Mouse (Mus musculus) frontal cortex, adult (tissue): ENCODE measurements at regions not wholly inside any gene's neighbourhood (a gene's known extent, or its start where the extent isn't known, plus 50 kb on each side); places are given as distances from the start of the nearest gene placed in this dataset.
"Not testable (repeated sequence)": the region's sequence is repeated elsewhere in the genome, so short reads cannot be mapped to it uniquely, and the experiment has no call there.

Source experiments
- ATAC-seq: cut with Nextera tagmentation; 2 replicates; pipeline ENCODE4 v1.9.2; 2017; ENCODE audit warnings: mild to moderate bottlenecking, moderate library complexity, mixed read lengths; ENCODE audit not compliant: low TSS enrichment

GRCm38 (mm10) chr2:75781781-75782211, 50.2 kb upstream of the Agps start:
- no peak for ATAC-seq

DNA sequence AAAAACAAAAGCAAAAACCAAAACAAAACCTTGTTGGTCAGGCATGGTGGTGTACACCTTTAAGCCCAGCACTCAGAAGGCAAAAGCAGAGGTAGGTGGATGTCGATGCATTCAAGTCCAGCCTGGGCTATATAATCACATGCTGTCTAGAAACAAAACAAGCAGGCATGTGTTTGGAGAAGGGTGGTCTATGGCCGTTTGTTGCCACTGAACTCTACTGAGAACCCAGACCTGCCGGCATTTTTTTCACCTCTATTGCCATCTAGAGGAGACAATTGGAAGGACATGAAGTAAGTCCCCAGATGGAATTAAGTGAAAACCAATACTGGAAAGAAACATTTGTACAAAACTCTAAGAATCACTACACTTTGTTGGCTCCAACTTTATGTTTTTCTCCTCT, 50.9 kb upstream of the Agps start:
- peak; percentile 90 for ATAC-seq

- ATAC-seq, result not testable (repeated sequence)
Observed at GRCm38 (mm10) chr2:75778628-75779027, 53.3 kb upstream of the Agps start.

DNA sequence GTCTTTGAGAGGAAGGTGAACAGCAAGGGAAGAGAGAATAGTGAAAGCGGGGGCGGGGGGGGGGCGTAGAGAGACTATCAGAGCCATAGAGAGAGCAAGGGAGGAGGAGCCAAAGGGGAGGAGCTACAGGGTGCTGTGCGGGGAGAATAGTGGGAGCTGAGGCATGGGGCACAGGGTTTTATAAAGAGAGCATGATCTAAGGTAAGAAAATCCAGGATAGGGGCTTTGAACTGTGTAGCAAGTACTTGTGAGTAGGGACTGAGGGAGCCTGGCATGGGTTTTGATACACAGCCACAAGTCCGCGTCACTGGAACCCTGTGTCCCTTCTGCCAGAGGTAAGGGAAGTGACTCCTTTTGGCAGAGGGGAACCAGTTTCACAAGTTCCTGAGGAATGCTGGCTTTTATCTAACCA, 54.9 kb upstream of the Agps start:
- no peak for ATAC-seq

- no peak for ATAC-seq
Observed at GRCm38 (mm10) chr2:75776533-75776932, 55.4 kb upstream of the Agps start.

GRCm38 (mm10) chr2:75775217-75775616, 56.8 kb upstream of the Agps start:
- no peak for ATAC-seq

DNA sequence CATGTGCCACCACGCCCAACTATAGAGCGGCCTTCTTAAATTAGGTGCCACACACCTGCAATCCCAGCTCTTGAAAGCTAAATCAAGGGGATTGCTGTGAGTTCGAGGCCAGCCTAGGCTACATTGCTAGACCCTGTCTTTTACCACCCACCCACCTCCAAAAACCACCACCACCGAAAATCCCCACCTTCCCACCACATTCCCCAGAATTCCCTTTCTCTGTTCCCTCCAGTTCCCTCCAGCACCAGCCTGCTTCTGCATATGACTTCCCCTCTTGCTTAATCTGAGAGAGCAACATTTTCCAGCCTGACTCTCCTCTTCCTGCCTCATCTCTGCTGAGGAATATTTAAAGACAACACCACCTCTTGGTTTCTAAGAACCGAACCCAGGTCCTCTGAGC, 58.5 kb upstream of the Agps start:
- ATAC-seq, result no peak

DNA sequence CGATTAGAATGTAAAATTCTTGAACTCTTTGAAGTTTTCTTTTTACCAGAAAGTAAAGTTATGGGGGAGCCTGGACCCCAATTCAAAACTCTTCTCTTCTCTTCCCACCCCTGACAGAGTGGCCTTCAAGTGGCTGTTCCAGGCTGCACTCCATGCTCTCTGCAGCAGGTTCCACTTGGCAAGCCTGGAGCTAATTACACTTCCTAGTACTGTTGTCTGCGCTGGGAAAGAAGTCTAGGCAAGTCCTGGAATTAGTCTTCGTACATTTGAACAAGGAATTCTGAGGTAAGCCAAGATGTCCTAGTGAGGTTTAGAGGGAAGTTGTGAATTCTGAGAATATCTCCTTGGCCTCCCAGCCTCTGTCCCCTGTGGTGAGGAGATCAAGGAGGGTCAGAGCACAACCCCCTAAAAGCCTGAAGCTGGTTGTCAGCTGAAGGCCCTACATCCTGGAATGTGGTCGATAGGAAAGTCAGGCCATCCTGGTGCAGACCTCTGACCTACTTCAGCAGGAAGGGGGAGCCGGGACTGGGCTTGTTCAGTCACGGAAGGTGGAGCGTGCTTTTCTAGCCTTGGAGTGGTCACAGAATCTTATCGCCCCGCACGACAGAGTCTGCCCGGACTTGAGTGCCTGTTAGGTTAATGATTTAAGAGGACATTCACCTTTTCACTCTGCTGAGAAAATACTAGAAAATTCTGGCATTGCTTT, 59.6 kb upstream of the Agps start:
- ATAC-seq, result no peak

DNA sequence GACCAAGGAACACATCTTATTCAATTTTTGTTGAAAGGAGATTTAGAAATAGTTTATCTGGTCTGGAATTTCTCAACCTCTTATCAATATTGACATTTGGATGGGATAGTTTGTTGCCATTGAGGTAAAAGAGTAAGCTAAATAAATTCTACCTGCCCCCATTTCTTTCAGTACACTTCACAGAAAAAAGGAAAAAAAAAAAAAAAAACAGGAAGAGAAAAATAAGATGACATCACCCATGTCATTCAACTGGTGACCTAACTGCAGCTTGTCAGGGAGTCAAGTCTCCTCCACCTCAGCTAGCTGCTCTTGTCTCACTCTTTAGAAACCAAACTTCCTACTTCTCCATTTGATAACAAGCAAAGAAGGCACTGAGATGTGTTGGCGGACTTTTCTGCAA, 61.3 kb upstream of the Agps start:
- ATAC-seq, result no peak

DNA sequence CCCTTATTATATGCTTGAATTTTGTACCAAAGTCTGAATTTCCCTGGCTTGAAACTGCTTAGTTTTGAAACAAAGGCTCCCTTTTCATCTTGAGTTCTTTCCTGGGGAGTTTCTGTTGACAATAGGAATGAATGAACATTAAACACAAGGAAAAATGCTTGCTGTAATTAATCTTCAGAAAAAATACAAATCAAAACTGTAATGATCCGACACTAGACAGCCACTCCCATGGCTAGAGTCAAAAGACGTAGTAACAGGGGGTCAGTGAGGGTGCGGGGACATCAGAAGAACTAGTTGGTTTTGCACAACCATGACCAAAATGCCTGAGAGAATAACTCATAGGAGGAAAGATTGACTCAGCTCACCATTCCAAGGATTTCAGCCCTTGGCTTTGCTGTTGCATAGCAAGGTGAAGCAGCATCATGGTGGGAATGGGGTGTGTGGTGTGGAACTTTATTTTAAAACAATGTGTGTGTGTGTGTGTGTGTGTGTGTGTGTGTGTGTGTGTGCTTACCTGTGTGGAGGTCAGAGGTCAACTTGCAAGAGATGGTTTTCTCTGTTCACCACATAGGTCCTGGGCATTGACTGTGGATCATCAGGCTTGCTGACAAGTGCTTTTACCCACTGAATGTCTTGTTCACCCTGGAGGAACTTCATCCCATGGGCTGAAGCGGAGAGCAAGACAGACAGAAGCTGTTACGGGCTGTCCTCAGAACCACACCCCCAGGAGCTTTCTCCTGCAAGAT, 63.2 kb upstream of the Agps start:
- ATAC-seq, result no peak

DNA sequence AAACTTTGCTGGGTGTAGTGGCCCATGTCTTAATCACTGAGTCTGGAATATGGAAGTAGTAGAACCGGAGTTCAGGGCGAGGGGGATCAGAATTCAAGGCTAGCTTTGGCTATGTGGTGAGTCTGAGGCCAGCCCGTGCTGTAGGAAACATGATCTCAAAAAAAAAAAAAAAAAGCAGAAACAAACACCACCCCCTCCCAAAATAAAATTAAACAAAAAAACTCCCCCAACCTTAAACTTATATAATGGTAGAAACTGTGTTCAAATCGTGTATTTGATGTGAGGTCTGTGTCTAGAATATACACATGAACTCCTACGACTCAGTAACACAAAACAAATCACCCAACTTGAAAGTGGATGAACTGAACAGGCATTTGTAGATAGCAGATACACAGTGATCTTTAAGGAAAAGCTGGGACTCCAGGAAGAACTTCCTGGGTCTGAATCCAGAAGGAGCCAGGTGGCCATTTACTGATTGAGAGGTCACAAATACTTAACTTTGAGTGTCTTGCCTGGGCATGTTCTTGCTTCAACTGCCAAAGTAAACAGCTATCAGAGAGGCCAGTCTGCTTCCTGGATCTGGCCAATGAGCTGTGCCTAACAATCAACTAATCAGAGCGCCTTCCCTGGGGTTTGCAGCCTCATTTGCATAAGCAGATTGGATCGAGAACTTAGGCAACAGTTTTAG, 63.6 kb upstream of the Nfe2l2 start:
- no peak for ATAC-seq

DNA sequence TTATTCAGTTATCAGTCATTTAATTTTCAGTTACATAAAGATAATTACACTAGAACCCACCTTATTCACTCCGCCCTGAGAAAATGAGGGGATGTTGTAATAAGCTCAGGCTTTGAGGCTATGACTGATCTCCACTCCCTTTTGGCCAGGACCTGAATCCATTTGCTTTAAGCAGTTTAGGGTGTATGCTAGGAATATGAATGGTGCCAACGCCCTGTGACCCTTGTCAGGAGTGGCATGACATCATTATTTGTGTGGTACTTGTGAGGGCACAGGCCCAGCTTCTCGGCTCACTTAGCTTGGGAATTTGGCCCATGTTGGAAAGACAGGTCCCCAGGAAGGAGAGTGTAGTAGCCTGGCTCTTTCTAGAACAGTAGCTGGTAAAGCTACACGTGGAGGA, 61.0 kb upstream of the Nfe2l2 start:
- no peak for ATAC-seq

- no peak for ATAC-seq
Observed at GRCm38 (mm10) chr2:75763252-75763651, 58.8 kb upstream of the Nfe2l2 start.

DNA sequence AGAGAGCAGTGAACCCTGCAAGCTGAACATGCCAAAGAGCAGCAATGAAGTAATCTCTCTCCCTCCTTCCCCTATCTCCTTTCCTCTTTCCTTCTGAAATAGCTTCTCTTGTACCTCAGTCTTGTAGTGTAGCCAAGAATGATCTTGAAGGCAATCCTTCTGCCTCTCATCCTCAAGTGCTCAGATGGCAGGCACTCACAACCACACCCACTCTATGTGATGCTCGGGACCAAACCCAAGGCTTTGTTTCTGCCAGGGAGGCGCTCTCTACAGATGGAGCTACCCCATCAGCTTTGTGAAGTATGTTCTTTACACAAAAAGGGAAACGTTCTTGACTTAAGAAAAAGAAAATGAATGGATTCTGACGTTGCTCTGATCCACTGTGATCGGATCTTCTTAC, 57.6 kb upstream of the Nfe2l2 start:
- peak; percentile 96 for ATAC-seq

DNA sequence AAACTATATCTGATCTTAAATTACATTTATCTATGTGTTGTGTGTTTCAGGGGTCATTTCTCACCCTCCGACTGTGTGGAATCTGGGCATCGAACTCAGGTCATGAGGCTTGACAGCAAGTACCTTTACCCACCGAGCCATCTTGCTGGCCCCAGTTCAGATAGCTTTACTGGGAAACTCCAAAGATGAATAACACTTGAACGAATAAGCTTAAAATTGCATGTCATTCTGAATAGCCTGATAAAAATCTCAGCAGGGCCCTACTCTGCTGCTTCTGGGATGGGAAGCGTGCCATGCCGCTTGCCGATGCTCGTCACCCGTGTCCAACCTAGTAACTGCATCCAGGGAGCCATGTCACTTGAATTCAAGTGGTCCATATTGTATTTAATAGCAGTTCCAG, 57.2 kb upstream of the Nfe2l2 start:
- ATAC-seq, result no peak

GRCm38 (mm10) chr2:75759196-75759885, 54.9 kb upstream of the Nfe2l2 start:
- ATAC-seq, result no peak

GRCm38 (mm10) chr2:75758277-75758676, 53.8 kb upstream of the Nfe2l2 start:
- no peak for ATAC-seq

DNA sequence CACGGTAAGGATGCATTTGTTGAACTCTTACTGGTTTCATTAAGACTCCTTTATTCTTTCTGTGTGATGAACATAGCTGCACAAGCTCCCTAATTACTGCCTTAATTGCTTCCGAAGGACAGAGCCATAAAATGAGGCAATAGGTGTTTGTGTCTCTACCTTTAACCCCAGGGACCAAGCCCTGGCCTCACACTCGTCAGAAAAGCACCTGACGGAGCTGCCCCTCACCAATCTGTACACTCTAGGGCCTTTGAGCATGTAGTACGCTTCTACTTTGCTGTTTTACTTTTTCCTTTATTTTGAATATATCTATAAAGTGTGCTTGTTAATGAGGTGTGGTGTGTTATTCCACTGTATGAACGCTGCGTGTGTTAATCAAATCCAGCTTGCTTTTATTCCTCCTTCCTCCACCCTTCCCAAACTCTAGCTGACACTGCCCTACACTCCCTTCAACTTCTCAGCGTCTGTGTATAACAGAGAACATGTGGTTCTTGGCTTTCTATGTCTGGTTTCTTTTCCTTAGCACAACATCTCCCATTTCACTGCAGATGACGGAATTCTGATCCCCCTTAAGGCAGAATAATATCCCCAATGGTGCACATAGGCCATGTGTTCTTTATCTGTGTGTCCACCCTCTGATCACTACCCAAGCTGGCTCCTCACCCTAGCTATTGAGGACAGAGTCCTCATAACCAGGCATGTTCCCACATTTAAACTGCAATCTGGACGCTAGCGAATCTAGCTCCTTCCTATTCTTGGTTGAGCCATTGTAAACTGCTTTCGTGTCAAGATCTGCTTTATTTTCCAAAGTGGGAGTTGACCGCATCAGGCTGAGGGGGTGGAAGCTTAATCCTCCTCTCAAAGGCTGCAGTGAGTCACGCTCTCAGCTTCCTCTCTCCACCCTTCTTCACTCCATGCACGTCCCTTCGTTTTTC, 52.5 kb upstream of the Nfe2l2 start:
- ATAC-seq, result peak; percentile 87

DNA sequence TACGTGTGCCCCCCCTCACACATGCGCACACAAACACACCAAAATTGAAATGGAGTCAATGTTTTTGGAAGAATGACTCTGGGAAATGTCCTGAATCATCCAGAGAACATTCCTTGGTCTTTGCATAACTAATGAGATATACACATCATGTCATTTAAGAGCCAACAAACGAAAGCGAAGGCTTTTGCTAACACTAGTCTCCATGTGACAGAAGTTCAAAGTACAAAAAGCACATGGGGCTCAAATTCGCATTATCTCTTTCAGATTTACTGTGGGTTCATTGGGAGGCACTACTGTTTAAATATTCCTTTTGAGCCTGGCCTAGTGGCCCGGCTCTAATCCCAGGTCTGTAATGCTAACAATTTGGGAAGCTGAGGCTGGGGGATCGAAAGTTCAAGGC, 50.2 kb upstream of the Nfe2l2 start:
- ATAC-seq, result no peak
